Mouse (Mus musculus) urinary bladder, adult 2 months (tissue): ENCODE measurements around the gene Arl4d. TPM values are rescaled to one million over a fixed set of nuclear protein-coding genes. Genes with fewer than 3 reads are reported as not detected.

Source experiments
- polyA plus RNA-seq: library from polyadenylated mRNA; depleted of rRNA; stranded (reverse); fragments of >200 nt; gene quantifications from 2 replicates; pipeline ENCODE4 v1.2.3, GENCODE M21; 2012; rRNA removed

The Arl4d gene
- polyA plus RNA-seq, 1 experiment = 52.2 TPM

Other genes starting within 250 kb of the Arl4d start
- 26.1 and 27.7 TPM in 2 replicates for gene Aarsd1, start 247.9 kb upstream of the Arl4d start, polyA plus RNA-seq
- gene Gm27029, start 240.7 kb upstream of the Arl4d start, polyA plus RNA-seq = 0.95 and 1.0 TPM in 2 replicates
- 22.1 and 22.9 TPM in 2 replicates for gene Rundc1, start 240.5 kb upstream of the Arl4d start, polyA plus RNA-seq
- 21.1 and 28.2 TPM in 2 replicates for gene Ptges3l, start 240.2 kb upstream of the Arl4d start, polyA plus RNA-seq
- 932 and 1,046 TPM in 2 replicates for gene Rpl27, start 223.2 kb upstream of the Arl4d start, polyA plus RNA-seq
- gene Ifi35, start 217.1 kb upstream of the Arl4d start, polyA plus RNA-seq = 66.6 and 79.9 TPM in 2 replicates
- 19.2 TPM in 2 replicates for gene Rnd2, start 200.5 kb upstream of the Arl4d start, polyA plus RNA-seq
- 172 and 197 TPM in 2 replicates for gene Vat1, start 199.3 kb upstream of the Arl4d start, polyA plus RNA-seq
- gene Brca1, start 113.6 kb upstream of the Arl4d start, polyA plus RNA-seq = 0.43 and 0.59 TPM in 2 replicates
- gene Nbr1, start 113.4 kb upstream of the Arl4d start, polyA plus RNA-seq = 85.6 and 91.1 TPM in 2 replicates
- gene Tmem106a, start 83.3 kb upstream of the Arl4d start, polyA plus RNA-seq = 31.8 and 34.3 TPM in 2 replicates
- gene Gm11634, start 66.3 kb upstream of the Arl4d start, polyA plus RNA-seq = not detected in 2 replicates
- gene Rdm1, start 38.3 kb upstream of the Arl4d start, polyA plus RNA-seq = 34.4 and 37.5 TPM in 2 replicates
- gene Dhx8, start 67.4 kb downstream of the Arl4d start, polyA plus RNA-seq = 14.7 and 15.4 TPM in 2 replicates
- 0.44 and 0.65 TPM in 2 replicates for gene Etv4, start 119.8 kb downstream of the Arl4d start, polyA plus RNA-seq
- 2.8 and 2.9 TPM in 2 replicates for gene Meox1, start 228.8 kb downstream of the Arl4d start, polyA plus RNA-seq